Mouse (Mus musculus) liver, embryonic 11.5 days (tissue): ENCODE measurements around the gene Zfp280b. TPM values are rescaled to one million over a fixed set of nuclear protein-coding genes. Genes with fewer than 3 reads are reported as not detected.
"Not testable (repeated sequence)": the region's sequence is repeated elsewhere in the genome, so short reads cannot be mapped to it uniquely, and the experiment has no call there.

ENCODE experiments used
- ATAC-seq: fragments of 200-750 bp; cut with Nextera tagmentation; replicated peaks from 2 replicates; pipeline ENCODE4 v1.8.0; 2017; ENCODE audit warnings: moderate number of reproducible peaks, mild to moderate bottlenecking, moderate TSS enrichment, moderate library complexity; ENCODE audit not compliant: low FRiP score
- DNase-seq: peaks from one replicate; pipeline ENCODE4 v3.0.0-alpha.2; 2017; ENCODE audit warnings: low spot score
- H3K27ac ChIP-seq: fragments of 300-500 bp; sonication (generic); 2 replicates; pipeline ENCODE4 v1.5.1; 2014; ENCODE audit warnings: mild to moderate bottlenecking, low read depth, low read length, control low read depth
- H3K27me3 ChIP-seq: fragments of 300-500 bp; sonication (generic); replicated peaks from 2 replicates; pipeline ENCODE4 v1.6.1; 2014; ENCODE audit warnings: low read length, mixed read lengths; ENCODE audit not compliant: control insufficient read depth, insufficient read depth
- H3K36me3 ChIP-seq: fragments of 300-500 bp; sonication (generic); 2 replicates; pipeline ENCODE4 v1.6.1; 2014; ENCODE audit warnings: mild to moderate bottlenecking, low read length, moderate library complexity, mixed read lengths; ENCODE audit not compliant: control insufficient read depth, insufficient read depth
- H3K4me1 ChIP-seq: fragments of 300-500 bp; sonication (generic); replicated peaks from 2 replicates; pipeline ENCODE4 v1.6.1; 2014; ENCODE audit warnings: low read length, mixed read lengths; ENCODE audit not compliant: control insufficient read depth, insufficient read depth
- H3K4me2 ChIP-seq: fragments of 300-500 bp; sonication (generic); 2 replicates; pipeline ENCODE4 v1.6.1; 2014; ENCODE audit warnings: mild to moderate bottlenecking, control low read depth, moderate library complexity
- H3K4me3 ChIP-seq: fragments of 300-500 bp; sonication (generic); 2 replicates; pipeline ENCODE4 v1.5.1; 2014; ENCODE audit warnings: low read depth, low read length, control low read depth
- H3K9ac ChIP-seq: fragments of 300-500 bp; sonication (generic); 2 replicates; pipeline ENCODE4 v1.6.1; 2014; ENCODE audit warnings: low read depth, low read length, control low read depth
- H3K9me3 ChIP-seq: fragments of 300-500 bp; sonication (generic); 2 replicates; pipeline ENCODE4 v1.6.1; 2016; ENCODE audit warnings: low read length, inconsistent platforms, mixed read lengths; ENCODE audit not compliant: control insufficient read depth
- WGBS: fragments of 180-500 bp; shearing (Covaris S2); extraction: QIAGEN DNeasy Blood & Tissue Kit; methylation state at CpG from one replicate; pipeline ENCODE4 v1.1.7; 2014; 5-methylcytosine and 5-hydroxymethylcytosine counted together
- microRNA-seq: library from miRNA; unstranded; fragments of <30 nt; microRNA quantifications from one replicate; pipeline ENCODE4, GENCODE M21; 2017; ENCODE audit warnings: borderline number of aligned reads
- polyA plus RNA-seq: library from polyadenylated mRNA; unstranded; fragments of >200 nt; fragmentation: Nextera tagmentation; extraction: Ambion mirVana; gene quantifications from 2 replicates; pipeline ENCODE4 v1.2.1, GENCODE M21; 2014

Zfp280b gene
- polyA plus RNA-seq, 1 experiment from 2014 or later = 31.2 TPM

DNA sequence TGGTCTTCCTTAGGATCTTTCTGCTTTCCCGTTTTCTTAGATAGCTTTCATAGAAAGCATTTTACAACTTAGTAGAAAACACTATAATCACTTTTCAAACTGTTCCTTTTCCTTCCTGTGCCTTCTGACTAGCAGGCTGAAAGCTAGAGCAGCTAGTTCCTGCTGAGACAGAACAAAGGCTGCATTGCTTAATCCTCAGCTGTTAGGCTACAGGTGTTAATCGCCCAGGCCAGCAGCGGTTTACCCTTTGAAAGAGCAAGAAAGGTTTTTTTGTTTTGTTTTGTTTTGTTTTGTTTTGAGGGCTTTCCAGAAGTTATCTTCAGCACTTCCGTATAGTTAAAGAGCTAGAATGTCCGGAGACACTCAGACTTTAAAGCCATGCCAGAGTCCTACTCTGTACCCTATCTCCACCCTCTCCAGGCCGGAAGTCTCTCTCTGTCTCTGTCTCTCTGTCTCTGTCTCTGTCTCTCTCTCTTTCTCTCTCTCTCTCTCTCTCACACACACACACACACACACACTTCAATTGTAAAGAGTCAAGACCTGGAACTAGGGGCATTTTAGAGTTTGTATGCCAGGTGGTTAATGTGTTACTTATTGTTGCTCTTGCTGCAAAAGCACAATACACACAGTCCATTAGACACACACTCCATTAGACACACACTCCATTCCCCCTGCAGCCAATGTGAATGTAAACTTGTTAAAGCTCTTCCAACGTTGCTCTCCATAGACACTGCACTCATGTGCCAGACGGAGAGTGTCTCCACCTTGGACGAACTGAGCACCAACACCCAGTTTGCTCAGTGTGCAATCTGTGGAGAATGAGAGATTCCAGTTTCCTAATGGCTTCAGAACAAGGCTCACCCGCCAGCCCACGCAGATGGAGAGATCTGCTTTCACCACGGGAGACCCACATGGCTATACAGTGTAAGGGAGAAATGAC lies 35.5 kb downstream of the Zfp280b start:
- 39% methylated on average over 12 of the region's 12 CpGs for WGBS
- Histone ChIP-seq H3K4me1 (no peaks in the 10 kb centered on the region), H3K4me2 (no peak overlapping the region), H3K4me3 (no peak overlapping the region), H3K9me3 (no peaks in the 10 kb centered on the region), H3K36me3 (no peaks in the 10 kb centered on the region), H3K27me3 (no peaks in the 10 kb centered on the region), H3K9ac (no peak overlapping the region), H3K27ac (peak overlapping the region; percentile 9; the same call in 1 of the 2 replicates)
- DNase-seq = no peak
- no peak for ATAC-seq

DNA sequence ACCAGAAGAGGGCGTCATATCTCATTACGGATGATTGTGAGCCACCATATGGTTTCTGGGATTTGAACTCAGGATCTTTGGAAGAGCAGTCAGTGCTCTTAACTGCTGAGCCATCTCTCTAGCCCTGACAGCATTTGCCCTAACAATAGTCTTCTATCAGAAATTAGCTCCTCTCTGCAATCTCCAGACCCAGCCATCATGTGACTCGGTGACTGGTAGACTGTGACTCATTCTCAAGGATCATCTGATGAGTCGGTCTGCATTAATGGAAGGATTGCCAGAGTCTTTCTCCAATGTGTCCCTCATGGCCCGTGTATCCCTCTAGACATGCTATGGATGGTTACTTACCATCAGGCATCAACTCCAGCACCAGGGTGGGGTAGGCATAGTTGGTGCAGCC lies 39.6 kb downstream of the Zfp280b start:
- H3K4me1 ChIP-seq, ATAC-seq, H3K4me3 ChIP-seq, H3K27ac ChIP-seq, H3K27me3 ChIP-seq, H3K36me3 ChIP-seq, H3K9ac ChIP-seq, H3K9me3 ChIP-seq, H3K4me2 ChIP-seq, DNase-seq: not testable (repeated sequence)
- WGBS = 90% methylated on average over 5 of the region's 5 CpGs

DNA sequence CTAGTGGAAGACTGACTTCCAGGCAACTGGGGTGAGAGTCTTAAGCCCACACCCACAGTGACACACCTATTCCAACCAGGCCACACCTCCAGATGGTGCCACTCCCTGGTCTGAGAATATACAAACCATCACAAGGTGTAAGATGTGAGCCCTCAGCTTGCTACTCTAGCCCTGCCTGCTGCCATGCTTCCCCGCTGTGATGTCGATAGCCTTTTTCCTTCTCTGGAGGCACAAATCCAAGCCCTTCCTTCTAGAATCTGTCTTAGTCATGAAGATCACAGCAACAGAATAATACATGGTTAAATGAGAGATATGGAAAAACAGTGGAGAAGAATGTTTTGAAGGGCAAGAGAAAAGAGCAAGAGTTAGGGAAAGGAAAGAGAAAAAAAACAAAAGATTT lies 44.6 kb downstream of the Zfp280b start:
- H3K27me3 ChIP-seq, DNase-seq, H3K27ac ChIP-seq, H3K4me3 ChIP-seq, H3K9ac ChIP-seq, ATAC-seq, H3K4me1 ChIP-seq, H3K9me3 ChIP-seq, H3K4me2 ChIP-seq, H3K36me3 ChIP-seq: not testable (repeated sequence)
- WGBS = 81% methylated on average over 2 of the region's 2 CpGs

Small RNA genes lying within 50 kb of the gene (microRNA-seq; reads per million reads assigned to microRNA genes)
- gene Mir6409 = not detected

Other genes with a start within 250 kb of the Zfp280b start
- gene Gstt1, start 234.1 kb upstream of the Zfp280b start, polyA plus RNA-seq = 40.7 and 43.0 TPM in 2 replicates
- gene Gstt4, start 210.1 kb upstream of the Zfp280b start, polyA plus RNA-seq = not detected in 2 replicates
- gene Gstt2, start 195.2 kb upstream of the Zfp280b start, polyA plus RNA-seq = 38.4 and 39.6 TPM in 2 replicates
- gene Mif, start 172.4 kb upstream of the Zfp280b start, polyA plus RNA-seq = 2,667 and 2,772 TPM in 2 replicates
- 4.0 and 5.1 TPM in 2 replicates for gene Derl3, start 139.2 kb upstream of the Zfp280b start, polyA plus RNA-seq
- gene Smarcb1, start 111.0 kb upstream of the Zfp280b start, polyA plus RNA-seq = 157 and 162 TPM in 2 replicates
- gene Chchd10, start 99.5 kb upstream of the Zfp280b start, polyA plus RNA-seq = 103 and 113 TPM in 2 replicates
- 15.2 and 16.6 TPM in 2 replicates for gene Mmp11, start 96.2 kb upstream of the Zfp280b start, polyA plus RNA-seq
- 3.2 and 3.4 TPM in 2 replicates for gene Gm867, start 92.0 kb upstream of the Zfp280b start, polyA plus RNA-seq
- gene Vpreb3, start 89.6 kb upstream of the Zfp280b start, polyA plus RNA-seq = 0.52 and 0.96 TPM in 2 replicates
- 0.06 and 0.22 TPM in 2 replicates for gene Gm5134, start 78.1 kb upstream of the Zfp280b start, polyA plus RNA-seq
- 0.05 and 0.06 TPM in 2 replicates for gene Slc5a4b, start 78.3 kb downstream of the Zfp280b start, polyA plus RNA-seq
- 0.08 TPM in 1 of 2 replicates, not detected in the other for gene Slc5a4a, start 114.8 kb downstream of the Zfp280b start, polyA plus RNA-seq
- 21.2 and 21.6 TPM in 2 replicates for gene Prmt2, start 205.2 kb downstream of the Zfp280b start, polyA plus RNA-seq
- gene S100b, start 221.2 kb downstream of the Zfp280b start, polyA plus RNA-seq = not detected in 2 replicates